Mouse (Mus musculus) C2C12 (cell line): ENCODE data around the gene Map4k3.

Experiments used
- CEBPB ChIP-seq: IDR thresholded peaks from one replicate; pipeline ENCODE4 v1.6.1; 2011; ENCODE audit warnings: low read depth, mild to moderate bottlenecking, control low read depth, moderate library complexity
- CTCF ChIP-seq: IDR thresholded peaks from one replicate; pipeline ENCODE4 v1.5.1; 2011; ENCODE audit not compliant: control insufficient read depth, insufficient read depth, insufficient read length
- USF1 ChIP-seq: IDR thresholded peaks from one replicate; pipeline ENCODE4 v1.6.1; 2011; ENCODE audit warnings: low read depth, mild to moderate bottlenecking, control low read depth, moderate library complexity

DNA sequence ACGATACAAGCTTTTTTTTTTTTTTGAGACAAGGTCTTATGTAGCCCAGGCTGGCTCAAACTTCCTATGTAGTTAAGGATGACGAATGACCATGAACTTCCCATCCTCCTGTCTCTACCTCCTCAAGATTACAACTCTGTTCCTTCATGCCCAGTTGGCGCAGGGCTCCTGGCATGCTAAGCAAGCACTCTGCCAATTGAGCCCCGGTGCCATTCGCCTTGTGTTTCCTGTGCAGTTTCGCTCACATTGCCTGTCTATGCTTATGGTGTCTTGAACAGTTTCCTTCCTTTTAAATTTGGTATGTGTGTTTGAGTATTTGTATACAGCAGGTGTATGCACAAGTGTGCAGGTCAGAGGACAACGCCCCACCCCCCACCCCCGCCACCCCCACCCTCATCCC, 182.1 kb downstream of the Map4k3 start:
- no peak for TF ChIP-seq CTCF
- TF ChIP-seq USF1, result no peak
- TF ChIP-seq CEBPB, result no peak
